Mouse (Mus musculus) limb, embryonic 10.5 days (tissue): ENCODE measurements around the gene Mcam. TPM values are rescaled to one million over a fixed set of nuclear protein-coding genes. Genes with fewer than 3 reads are reported as not detected.
"Not testable (repeated sequence)": the region's sequence is repeated elsewhere in the genome, so short reads cannot be mapped to it uniquely, and the experiment has no call there.

Experiments used
- DNase-seq: peaks from one replicate; pipeline ENCODE4 v3.0.0-alpha.2; 2017; ENCODE audit warnings: low spot score
- H3K27ac ChIP-seq: fragments of 300-500 bp; sonication (generic); 2 replicates; pipeline ENCODE4 v1.5.1; 2016; ENCODE audit warnings: mild to moderate bottlenecking
- H3K27me3 ChIP-seq: fragments of 300-500 bp; sonication (generic); 2 replicates; pipeline ENCODE4 v1.6.1; 2016; ENCODE audit warnings: low read depth, mild to moderate bottlenecking; ENCODE audit not compliant: poor library complexity, severe bottlenecking
- H3K36me3 ChIP-seq: fragments of 300-500 bp; sonication (generic); 2 replicates; pipeline ENCODE4 v1.6.1; 2016; ENCODE audit warnings: mild to moderate bottlenecking, moderate library complexity
- H3K4me1 ChIP-seq: fragments of 300-500 bp; sonication (generic); 2 replicates; pipeline ENCODE4 v1.6.1; 2016
- H3K4me3 ChIP-seq: fragments of 300-500 bp; sonication (generic); 2 replicates; pipeline ENCODE4 v1.5.1; 2016; ENCODE audit warnings: mild to moderate bottlenecking, moderate library complexity
- H3K9me3 ChIP-seq: fragments of 300-500 bp; sonication (generic); replicated peaks from 2 replicates; pipeline ENCODE4 v1.6.1; 2016; ENCODE audit warnings: mild to moderate bottlenecking
- WGBS: fragments of 180-500 bp; shearing (Covaris S2); methylation state at CpG from one replicate; pipeline ENCODE4 v1.1.7; 2016; 5-methylcytosine and 5-hydroxymethylcytosine counted together
- polyA plus RNA-seq: library from polyadenylated mRNA; unstranded; fragments of >200 nt; fragmentation: Nextera tagmentation; extraction: Ambion mirVana; gene quantifications from 2 replicates; pipeline ENCODE4 v1.2.1, GENCODE M21; 2016

Mcam gene
- polyA plus RNA-seq, 1 experiment from 2014 or later, result 10.1 TPM

DNA sequence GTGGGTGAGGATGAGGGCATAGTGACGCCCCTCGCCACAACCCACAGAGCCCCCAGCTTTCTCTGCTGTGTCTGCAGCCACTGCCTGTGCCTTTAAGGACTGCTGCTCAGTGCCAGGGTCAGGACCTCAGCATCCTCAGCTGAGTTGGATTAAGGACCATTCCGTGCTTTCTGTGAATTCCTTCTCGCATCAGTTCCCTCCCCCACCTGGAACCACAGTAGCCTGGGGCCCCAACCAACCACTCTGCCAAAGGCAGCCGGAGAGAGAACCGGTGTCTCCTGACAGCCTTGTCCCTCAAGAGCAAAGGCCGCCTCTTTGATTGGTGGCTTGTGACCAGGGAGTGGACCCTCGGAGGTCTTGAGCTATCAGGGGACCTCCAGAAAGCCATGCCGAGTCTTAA, 32.8 kb upstream of the Mcam start, which contains the start of gene Mfrp:
Gene Mfrp (plus strand): TSS at position 240 of the 400 bp plus-strand sequence.
- no peak for DNase-seq
- no peaks in the 10 kb centered on the region for H3K9me3 ChIP-seq
- H3K27ac ChIP-seq, result peak within 1 kb of the TSS; percentile 26; the same call in 1 of the 2 replicates
- no peaks in the 10 kb centered on the region for H3K27me3 ChIP-seq
- H3K4me1 ChIP-seq, result peaks cover 24% of the 10 kb centered on the region
- peaks cover 53% of the 10 kb centered on the region for H3K36me3 ChIP-seq
- 62% methylated on average over 9 of the region's 9 CpGs for WGBS
- H3K4me3 ChIP-seq, result no peak within 1 kb of the TSS

DNA sequence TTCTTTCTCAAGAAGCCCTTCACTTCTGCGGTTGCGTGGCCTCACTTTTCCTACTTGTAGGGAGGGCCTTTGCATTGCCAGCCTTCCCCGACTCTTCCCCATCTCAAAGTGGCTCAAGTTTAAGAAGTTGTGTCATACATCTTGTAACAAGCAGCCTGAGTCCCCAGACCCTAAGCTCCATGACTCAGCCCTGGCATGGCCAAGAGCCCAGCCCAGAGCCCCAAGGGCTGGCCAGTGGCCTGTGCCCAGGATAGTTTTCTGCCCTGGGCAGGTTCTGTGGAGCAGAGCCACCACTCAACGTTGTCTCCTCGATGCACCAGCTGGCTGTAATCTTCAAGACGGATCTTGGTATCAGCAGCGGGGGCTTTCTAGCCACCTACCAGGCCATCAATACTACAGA, 29.4 kb upstream of the Mcam start:
- H3K4me3 ChIP-seq, result no peak overlapping the region
- H3K9me3 ChIP-seq, result no peaks in the 10 kb centered on the region
- DNase-seq, result no peak
- no peak overlapping the region for H3K27ac ChIP-seq
- H3K36me3 ChIP-seq, result peaks cover 82% of the 10 kb centered on the region
- peaks cover 55% of the 10 kb centered on the region for H3K4me1 ChIP-seq
- WGBS, result 94% methylated on average over 7 of the region's 7 CpGs
- no peaks in the 10 kb centered on the region for H3K27me3 ChIP-seq

DNA sequence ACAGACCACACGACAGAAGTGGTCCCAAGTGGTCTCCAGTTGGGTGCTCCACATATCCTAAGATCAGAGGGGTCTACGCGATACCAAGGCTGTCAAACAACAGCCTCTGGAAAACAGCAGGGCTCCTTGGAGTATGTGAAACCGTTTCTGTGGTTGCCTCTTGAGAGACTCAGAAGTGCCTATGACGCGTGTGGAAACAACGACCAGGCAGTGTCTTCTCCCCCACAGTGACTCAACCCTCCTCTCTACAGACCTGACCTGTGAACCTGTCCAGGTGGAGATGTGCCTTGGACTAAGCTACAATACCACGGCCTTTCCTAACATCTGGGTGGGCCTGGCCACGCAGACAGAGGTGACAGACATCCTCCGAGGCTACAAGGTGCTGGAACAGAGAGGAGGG, 28.5 kb upstream of the Mcam start:
- Histone ChIP-seq H3K36me3 (peaks cover 86% of the 10 kb centered on the region), H3K27ac (no peak overlapping the region), H3K4me3 (no peak overlapping the region), H3K9me3 (no peaks in the 10 kb centered on the region), H3K27me3 (no peaks in the 10 kb centered on the region), H3K4me1 (peaks cover 64% of the 10 kb centered on the region)
- DNase-seq, result no peak
- 89% methylated on average over 10 of the region's 10 CpGs for WGBS

DNA sequence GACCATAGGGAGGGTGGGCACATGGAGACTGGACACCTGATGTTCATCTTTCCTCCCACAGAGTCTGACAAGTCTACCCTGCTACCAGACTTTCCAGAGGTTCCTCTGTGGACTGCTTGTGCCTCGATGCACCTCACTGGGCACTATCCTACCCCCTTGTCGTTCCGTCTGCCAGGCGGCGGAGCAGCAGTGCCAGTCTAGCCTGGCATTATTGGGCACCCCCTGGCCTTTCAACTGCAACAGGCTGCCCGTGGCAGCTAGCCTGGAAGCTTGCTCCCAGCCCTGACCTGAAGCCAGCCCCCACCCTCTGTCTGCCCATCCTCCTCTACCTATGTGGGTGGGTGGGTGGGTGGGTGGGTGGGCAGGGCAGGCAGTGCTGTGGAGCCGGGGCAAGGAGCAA, 28.1 kb upstream of the Mcam start:
- no peaks in the 10 kb centered on the region for H3K9me3 ChIP-seq
- no peak overlapping the region for H3K27ac ChIP-seq
- H3K4me3 ChIP-seq, result no peak overlapping the region
- no peak for DNase-seq
- H3K36me3 ChIP-seq, result peaks cover 85% of the 10 kb centered on the region
- peaks cover 64% of the 10 kb centered on the region for H3K4me1 ChIP-seq
- WGBS, result 92% methylated on average over 7 of the region's 7 CpGs
- H3K27me3 ChIP-seq, result no peaks in the 10 kb centered on the region

DNA sequence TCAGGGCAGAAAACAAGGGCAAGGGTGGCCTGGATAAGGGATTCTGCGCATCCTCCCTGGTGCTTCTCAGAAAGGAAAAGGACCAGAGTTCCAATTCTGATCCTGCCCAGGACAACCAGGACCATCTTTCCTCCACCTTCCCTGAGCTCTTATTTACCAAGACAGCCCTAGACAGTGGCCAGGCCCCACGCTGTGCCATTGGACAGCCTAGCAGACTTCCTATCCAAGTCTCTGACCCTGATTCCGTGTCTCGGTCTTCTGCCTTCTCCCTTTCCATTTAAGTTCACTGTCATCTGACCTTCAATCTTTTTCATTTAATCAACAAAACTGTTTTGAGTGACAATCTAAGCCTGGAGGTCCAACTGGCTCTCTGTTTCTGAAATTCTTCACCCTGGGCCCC, 27.7 kb upstream of the Mcam start:
- Histone ChIP-seq H3K27ac (peak overlapping the region; percentile 47; the same call in 1 of the 2 replicates), H3K27me3 (no peaks in the 10 kb centered on the region), H3K36me3 (peaks cover 81% of the 10 kb centered on the region), H3K4me1 (peaks cover 61% of the 10 kb centered on the region), H3K4me3 (no peak overlapping the region), H3K9me3 (no peaks in the 10 kb centered on the region)
- 87% methylated on average over 4 of the region's 4 CpGs for WGBS
- no peak for DNase-seq

DNA sequence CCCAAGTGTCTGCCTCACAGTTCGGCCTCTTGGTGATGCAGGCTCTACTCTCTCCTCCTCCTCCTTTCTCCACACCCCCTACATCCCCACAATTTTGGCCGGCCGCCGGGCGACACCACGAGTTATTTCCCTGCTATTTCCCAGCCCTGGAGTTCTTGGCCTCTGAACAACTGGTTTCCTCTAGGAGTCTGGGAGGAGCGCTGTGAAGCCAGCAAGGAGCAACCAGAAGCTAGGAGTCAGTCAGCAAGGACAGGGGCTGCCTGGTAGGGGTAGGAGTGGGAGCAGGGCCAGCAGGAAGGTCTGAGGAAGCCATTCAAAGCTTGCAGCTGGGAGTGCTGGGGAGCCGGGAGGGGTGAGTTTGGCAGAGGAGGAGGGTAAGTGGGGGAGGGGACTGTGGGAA, 27.2 kb upstream of the Mcam start, which contains the start of gene C1qtnf5:
Gene C1qtnf5 (plus strand): TSS at position 136 of the 400 bp plus-strand sequence.
- Histone ChIP-seq H3K9me3 (no peaks in the 10 kb centered on the region), H3K4me1 (peaks cover 61% of the 10 kb centered on the region), H3K36me3 (peaks cover 79% of the 10 kb centered on the region), H3K27me3 (no peaks in the 10 kb centered on the region), H3K27ac (peak within 1 kb of the TSS; percentile 47), H3K4me3 (peak within 1 kb of the TSS; percentile 16; the same call in 1 of the 2 replicates)
- DNase-seq, result no peak
- 36% methylated on average over 8 of the region's 8 CpGs for WGBS

DNA sequence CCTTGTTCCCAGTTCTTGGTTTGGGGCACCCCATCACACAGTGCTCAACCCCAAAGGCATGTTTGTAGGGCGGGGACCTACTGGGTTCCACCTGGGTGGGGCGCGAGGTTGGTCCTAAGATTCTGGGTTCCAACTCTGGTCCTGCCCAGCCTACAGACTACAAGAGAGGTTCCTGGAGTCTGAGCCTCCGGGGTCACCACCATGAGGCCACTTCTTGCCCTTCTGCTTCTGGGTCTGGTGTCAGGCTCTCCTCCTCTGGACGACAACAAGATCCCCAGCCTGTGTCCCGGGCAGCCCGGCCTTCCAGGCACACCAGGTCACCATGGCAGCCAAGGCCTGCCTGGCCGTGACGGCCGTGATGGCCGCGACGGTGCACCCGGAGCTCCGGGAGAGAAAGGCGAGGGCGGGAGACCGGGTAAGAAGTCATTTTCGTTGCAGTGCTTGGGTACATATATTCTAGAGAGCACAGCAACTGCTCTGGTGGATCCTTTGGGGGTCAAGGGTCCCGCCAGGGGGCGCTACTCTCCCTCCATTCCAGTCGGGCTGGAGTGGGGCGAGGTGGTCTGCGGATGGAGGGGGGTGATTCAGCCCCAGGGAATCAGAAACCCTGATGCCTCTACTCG, 26.6 kb upstream of the Mcam start:
- Histone ChIP-seq H3K27ac (peak overlapping the region; percentile 47), H3K4me3 (peak overlapping the region; percentile 16; the same call in 1 of the 2 replicates), H3K4me1 (peaks cover 61% of the 10 kb centered on the region), H3K27me3 (no peaks in the 10 kb centered on the region), H3K9me3 (no peaks in the 10 kb centered on the region), H3K36me3 (peaks cover 74% of the 10 kb centered on the region)
- 43% methylated on average over 25 of the region's 25 CpGs for WGBS
- DNase-seq, result peak; percentile 65

DNA sequence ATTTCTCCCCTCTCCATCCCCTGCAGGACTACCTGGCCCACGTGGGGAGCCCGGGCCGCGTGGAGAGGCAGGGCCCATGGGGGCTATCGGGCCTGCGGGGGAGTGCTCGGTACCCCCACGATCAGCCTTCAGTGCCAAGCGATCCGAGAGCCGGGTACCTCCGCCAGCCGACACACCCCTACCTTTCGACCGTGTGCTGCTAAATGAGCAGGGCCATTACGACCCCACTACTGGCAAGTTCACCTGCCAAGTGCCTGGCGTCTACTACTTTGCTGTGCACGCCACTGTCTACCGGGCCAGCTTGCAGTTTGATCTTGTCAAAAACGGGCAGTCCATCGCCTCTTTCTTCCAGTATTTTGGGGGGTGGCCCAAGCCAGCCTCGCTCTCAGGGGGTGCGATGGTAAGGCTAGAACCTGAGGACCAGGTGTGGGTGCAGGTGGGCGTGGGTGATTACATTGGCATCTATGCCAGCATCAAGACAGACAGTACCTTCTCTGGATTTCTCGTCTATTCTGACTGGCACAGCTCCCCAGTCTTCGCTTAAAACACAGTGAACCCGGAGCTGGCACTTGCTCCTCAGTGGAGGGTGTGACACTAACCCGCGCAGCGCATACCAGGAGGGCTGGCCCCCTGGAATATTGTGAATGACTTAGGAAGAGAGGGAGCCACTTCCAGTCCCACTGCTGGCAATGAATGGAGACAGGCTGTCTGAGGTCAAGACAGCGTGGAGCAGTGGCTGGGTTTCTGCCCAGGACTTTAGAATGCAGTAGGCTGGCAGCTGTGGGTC, 25.8 kb upstream of the Mcam start:
- Histone ChIP-seq H3K27ac (0 out of 2 replicates have a peak overlapping the region, but pooled peaks have one; percentile 46), H3K9me3 (no peaks in the 10 kb centered on the region), H3K4me1 (peaks cover 59% of the 10 kb centered on the region), H3K4me3 (peak overlapping the region; percentile 37; the same call in 1 of the 2 replicates), H3K36me3 (peaks cover 67% of the 10 kb centered on the region), H3K27me3 (no peaks in the 10 kb centered on the region)
- DNase-seq, result no peak
- WGBS, result 83% methylated on average over 30 of the region's 31 CpGs

DNA sequence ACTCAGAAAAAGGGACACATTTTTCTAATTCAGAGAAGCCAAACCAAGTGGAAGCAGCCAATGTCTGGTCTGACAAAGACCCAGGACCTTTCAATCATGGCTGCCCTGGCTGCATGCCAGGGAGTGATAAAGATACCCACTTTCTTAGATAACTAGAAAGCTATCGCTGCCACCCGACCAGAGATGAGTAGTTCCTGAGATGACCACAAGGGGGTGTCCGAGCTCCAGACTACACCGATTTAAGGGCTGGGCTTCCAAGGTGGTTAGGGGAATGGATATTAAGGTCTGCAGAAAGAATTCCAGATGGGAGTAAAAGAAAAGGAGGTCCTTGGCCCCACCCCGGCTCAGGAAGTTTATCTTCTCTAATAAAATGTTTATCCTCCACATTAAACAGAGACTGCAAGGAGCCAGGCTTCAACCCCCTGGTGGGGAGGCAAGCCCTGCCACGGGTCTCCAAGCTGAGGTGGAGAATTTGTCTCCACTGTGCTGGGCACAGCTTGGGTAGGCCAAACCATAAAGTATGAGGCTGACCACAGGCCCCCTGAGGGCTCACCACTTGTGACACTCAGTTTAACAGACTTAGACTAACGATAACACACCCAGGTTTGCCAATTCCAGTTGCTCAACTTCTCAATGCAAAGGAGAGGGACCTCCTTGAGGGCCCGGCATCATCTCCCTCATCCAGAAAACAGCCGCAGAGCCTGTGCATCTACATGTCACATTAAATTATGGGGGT, 24.7 kb upstream of the Mcam start:
- Histone ChIP-seq H3K27ac (no peak overlapping the region), H3K36me3 (peaks cover 60% of the 10 kb centered on the region), H3K9me3 (no peaks in the 10 kb centered on the region), H3K4me3 (peak overlapping the region; percentile 37), H3K4me1 (peaks cover 59% of the 10 kb centered on the region), H3K27me3 (no peaks in the 10 kb centered on the region)
- peak; percentile 81 for DNase-seq
- 28% methylated on average over 9 of the region's 9 CpGs for WGBS

DNA sequence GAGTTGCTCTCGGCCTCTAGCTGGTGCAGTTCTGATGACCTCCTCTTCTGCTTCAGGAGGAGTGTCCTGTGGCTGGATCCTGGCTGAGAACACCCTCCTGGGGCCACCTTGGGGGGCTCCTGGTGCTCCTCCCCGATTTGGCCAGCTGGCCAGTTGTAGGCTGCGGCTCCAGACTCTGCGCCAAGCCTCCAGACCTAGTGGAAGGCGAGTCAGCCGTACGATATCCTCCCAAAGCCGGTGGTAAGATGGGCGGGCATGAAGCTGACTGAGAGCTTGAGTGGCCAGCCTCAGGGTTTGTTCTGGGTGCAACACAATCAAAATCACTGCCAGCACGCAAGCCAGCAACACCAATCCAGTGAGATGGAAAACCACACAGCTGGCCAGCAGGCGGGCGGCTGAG, 22.4 kb upstream of the Mcam start:
- not testable (repeated sequence) for H3K27me3 ChIP-seq, H3K27ac ChIP-seq, H3K9me3 ChIP-seq, DNase-seq
- Histone ChIP-seq H3K4me3 (peak overlapping the region; percentile 85), H3K4me1 (peaks cover 52% of the 10 kb centered on the region), H3K36me3 (peaks cover 37% of the 10 kb centered on the region)
- WGBS, result 84% methylated on average over 10 of the region's 12 CpGs

DNA sequence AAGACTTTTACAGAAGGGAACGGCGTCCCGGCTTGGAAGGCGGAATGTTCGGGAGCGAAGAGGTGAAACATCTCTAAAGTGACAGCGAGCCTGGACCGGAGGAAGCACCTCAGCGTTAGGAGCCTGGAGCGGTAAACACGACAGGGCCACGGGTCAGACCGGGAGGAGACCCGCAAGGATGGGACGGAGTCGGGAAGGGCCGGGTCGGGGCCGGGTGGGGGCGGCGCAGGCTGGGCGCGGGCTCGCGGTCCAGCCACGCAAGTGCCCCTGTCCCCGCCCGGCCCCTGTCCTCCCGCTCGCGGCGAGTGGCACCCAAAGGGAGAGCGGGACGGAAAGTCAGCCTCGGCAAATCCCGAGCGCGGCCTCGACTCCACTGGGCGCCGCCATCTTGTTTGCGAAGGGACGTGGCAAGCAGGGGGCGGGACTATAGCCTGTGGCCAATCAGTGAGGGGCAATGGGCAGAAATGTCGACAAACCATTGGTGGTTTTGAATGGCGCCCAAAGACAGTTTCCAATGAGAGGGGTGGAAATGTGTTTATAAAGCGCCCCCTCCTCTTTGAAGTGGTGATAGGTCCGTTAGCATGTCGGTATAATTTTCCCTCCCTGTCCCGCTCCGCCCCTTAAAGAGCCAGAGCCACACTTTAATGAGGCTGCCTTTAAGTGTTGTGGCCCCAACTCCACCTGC, 21.0 kb upstream of the Mcam start, which contains the start of the genes Gm49380 and Rnf26:
Gene Gm49380 (minus strand): TSS at position 396 of the 685 bp plus-strand sequence.
Gene Rnf26 (minus strand): TSS at position 413 of the 685 bp plus-strand sequence.
- Histone ChIP-seq H3K36me3 (peaks cover 23% of the 10 kb centered on the region), H3K27ac (peak within 1 kb of the TSS; percentile 93), H3K4me3 (peak within 1 kb of the TSS; percentile 85), H3K4me1 (peaks cover 38% of the 10 kb centered on the region), H3K9me3 (no peaks in the 10 kb centered on the region), H3K27me3 (no peaks in the 10 kb centered on the region)
- under 1% methylated on average over 51 of the region's 51 CpGs for WGBS
- peak; percentile 93 for DNase-seq

DNA sequence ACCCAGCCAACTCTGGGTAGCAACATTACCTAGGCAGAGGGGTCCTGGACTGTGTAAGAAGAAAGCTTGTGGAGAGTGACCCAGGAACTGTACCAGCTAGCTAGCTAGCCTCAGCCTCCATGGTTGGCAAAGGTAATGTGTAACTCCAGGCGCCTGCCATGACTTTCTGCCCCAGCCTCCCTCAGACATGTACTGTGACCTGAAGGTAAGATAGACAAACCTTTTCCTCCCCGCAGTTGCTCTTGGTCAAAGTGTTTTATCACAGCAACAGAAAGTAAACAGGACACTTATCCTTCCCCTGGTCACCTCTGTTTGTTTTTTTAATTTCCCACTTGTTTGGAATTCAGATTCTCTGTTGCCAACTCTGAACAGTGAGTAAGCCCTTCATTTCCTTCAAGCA, 19.8 kb upstream of the Mcam start:
- Histone ChIP-seq H3K27ac (no peak overlapping the region), H3K27me3 (no peaks in the 10 kb centered on the region), H3K36me3 (peaks cover 14% of the 10 kb centered on the region), H3K9me3 (no peaks in the 10 kb centered on the region), H3K4me3 (no peak overlapping the region), H3K4me1 (peaks cover 26% of the 10 kb centered on the region)
- no peak for DNase-seq
- 87% methylated on average over 2 of the region's 2 CpGs for WGBS
